Mouse (Mus musculus): Measurements from ENCODE around the gene Amotl2. TPM values are rescaled to one million over a fixed set of nuclear protein-coding genes. Genes with fewer than 3 reads are reported as not detected.

Gene Amotl2
- 55.9 TPM for polyA plus RNA-seq (2014; fragmentation: Illumina TruSeq; extraction: RNeasy Lipid Tissue Mini Kit (QIAGEN cat#74804); ENCODE audit: insufficient read depth, low read depth, low replicate concordance)

GRCm38 (mm10) chr9:102716481-102717163, at the start of gene Amotl2:
TSS of gene Amotl2 (plus strand) at chr9:102716672.

Other genes starting within 250 kb of the Amotl2 start
- 0.39 TPM for gene Ky, start 210.9 kb upstream of the Amotl2 start, polyA plus RNA-seq (2014; fragmentation: Illumina TruSeq; extraction: RNeasy Lipid Tissue Mini Kit (QIAGEN cat#74804); ENCODE audit: insufficient read depth, low read depth, low replicate concordance)
- gene Anapc13, start 90.4 kb upstream of the Amotl2 start, polyA plus RNA-seq (2014; fragmentation: Illumina TruSeq; extraction: RNeasy Lipid Tissue Mini Kit (QIAGEN cat#74804); ENCODE audit: insufficient read depth, low read depth, low replicate concordance), result 135 TPM
- gene Cep63, start 90.1 kb upstream of the Amotl2 start, polyA plus RNA-seq (2014; fragmentation: Illumina TruSeq; extraction: RNeasy Lipid Tissue Mini Kit (QIAGEN cat#74804); ENCODE audit: insufficient read depth, low read depth, low replicate concordance), result 26.8 TPM
- gene Ryk, start 118.2 kb downstream of the Amotl2 start, polyA plus RNA-seq (2014; fragmentation: Illumina TruSeq; extraction: RNeasy Lipid Tissue Mini Kit (QIAGEN cat#74804); ENCODE audit: insufficient read depth, low read depth, low replicate concordance), result 56.7 TPM

Measured in lung, adult 10 weeks (tissue).